Mouse (Mus musculus): ENCODE measurements at regions not wholly inside any gene's neighbourhood (a gene's known extent, or its start where the extent isn't known, plus 50 kb on each side); places are given as distances from the start of the nearest gene placed in this dataset.
A peak's percentile ranks its signal among the peaks of the same experiment; 100 is the strongest.

DNA sequence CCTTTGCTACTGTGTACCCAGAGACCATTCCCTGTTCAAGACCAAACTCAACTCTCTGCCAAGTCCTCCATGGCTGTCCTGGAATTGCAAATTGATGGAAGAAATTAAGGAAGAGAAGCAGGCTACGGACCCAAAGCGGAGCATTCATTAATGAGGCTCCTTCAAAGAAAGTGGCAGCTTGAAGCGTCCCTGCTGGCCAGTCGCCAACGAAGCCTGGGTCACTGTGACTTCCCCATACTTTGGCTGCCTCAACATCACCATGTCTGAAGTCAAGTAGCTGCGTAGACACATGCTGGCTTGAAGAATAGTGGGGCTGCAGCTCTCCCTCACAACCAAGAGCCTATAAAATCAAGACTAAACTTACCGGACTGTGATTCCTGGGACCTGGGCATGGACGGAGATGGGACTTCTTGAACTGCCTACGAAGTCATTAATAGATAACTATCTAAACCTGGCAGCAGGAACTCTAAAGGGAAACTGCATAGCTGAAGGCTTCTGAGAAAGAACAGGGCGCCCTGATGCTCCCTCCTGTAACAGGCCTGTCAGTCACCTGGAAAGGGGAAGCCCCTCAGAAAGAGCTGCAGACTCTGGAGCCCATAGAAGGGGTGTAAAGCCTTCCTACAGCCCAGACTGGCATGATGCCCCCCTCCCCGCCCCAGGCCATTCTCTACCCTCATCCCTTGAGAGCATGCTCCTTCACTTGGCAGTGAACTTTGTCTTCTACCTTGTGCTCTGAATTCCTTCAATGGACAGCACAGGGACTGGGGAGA, 116.0 kb upstream of the Selenok start:
- H3K27ac ChIP-seq (ENCODE audit: low read length): no peak overlapping the region
- ATAC-seq (ENCODE audit: insufficient number of reproducible peaks, insufficient read depth, low FRiP score, low read depth): no peak
- no peaks in the 10 kb centered on the region for H3K9me3 ChIP-seq (ENCODE audit: control insufficient read depth, low read depth, low read length)
- no peaks in the 10 kb centered on the region for H3K4me1 ChIP-seq (ENCODE audit: control insufficient read depth, insufficient read depth, low read length)
- no peak overlapping the region for H3K4me3 ChIP-seq (ENCODE audit: low read depth, low read length)
- no peak overlapping the region for H3K4me2 ChIP-seq (replicated peaks; ENCODE audit: low read depth, low read length)
- 78% methylated on average over 11 of the region's 11 CpGs for WGBS
- H3K27me3 ChIP-seq (ENCODE audit: control insufficient read depth, insufficient read depth, low read length): no peaks in the 10 kb centered on the region; the same call in 1 of the 2 replicates
- no peak overlapping the region for H3K9ac ChIP-seq (replicated peaks; ENCODE audit: low read depth, low read length)
- H3K36me3 ChIP-seq (ENCODE audit: control insufficient read depth, insufficient read depth, low read length): no peaks in the 10 kb centered on the region

DNA sequence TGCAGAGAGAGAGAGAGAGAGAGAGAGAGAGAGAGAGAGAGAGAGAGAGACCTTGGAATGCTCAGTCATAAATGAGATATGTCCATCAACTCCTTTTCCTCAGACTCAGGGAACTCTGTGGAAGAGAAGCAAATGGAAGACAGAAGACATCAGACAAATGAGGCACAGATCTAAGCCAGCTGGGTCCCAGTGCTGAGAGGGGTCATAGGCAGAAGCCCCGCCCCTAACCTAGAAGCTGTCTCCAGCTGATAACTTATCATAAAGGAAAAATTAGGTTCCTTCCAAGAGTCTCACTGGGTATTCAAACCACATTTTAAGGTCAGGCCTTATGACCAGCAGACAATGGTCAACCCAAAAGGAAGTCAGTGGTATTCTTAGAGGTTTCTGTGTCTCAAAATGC, 106.1 kb upstream of the Selenok start:
- Histone ChIP-seq H3K9me3 (ENCODE audit: control insufficient read depth, low read depth, low read length) (no peaks in the 10 kb centered on the region), H3K9ac (replicated peaks; ENCODE audit: low read depth, low read length) (no peak overlapping the region), H3K4me1 (ENCODE audit: control insufficient read depth, insufficient read depth, low read length) (no peaks in the 10 kb centered on the region), H3K4me2 (replicated peaks; ENCODE audit: low read depth, low read length) (no peak overlapping the region), H3K27me3 (ENCODE audit: control insufficient read depth, insufficient read depth, low read length) (0 out of 2 replicates have a peak, but pooled peaks cover 9% of the 10 kb centered on the region), H3K4me3 (ENCODE audit: low read depth, low read length) (no peak overlapping the region), H3K27ac (ENCODE audit: low read length) (no peak overlapping the region), H3K36me3 (ENCODE audit: control insufficient read depth, insufficient read depth, low read length) (no peaks in the 10 kb centered on the region)
- ATAC-seq (ENCODE audit: insufficient number of reproducible peaks, insufficient read depth, low FRiP score, low read depth): no peak
- WGBS: 79% methylated on average over 1 of the region's 1 CpGs

DNA sequence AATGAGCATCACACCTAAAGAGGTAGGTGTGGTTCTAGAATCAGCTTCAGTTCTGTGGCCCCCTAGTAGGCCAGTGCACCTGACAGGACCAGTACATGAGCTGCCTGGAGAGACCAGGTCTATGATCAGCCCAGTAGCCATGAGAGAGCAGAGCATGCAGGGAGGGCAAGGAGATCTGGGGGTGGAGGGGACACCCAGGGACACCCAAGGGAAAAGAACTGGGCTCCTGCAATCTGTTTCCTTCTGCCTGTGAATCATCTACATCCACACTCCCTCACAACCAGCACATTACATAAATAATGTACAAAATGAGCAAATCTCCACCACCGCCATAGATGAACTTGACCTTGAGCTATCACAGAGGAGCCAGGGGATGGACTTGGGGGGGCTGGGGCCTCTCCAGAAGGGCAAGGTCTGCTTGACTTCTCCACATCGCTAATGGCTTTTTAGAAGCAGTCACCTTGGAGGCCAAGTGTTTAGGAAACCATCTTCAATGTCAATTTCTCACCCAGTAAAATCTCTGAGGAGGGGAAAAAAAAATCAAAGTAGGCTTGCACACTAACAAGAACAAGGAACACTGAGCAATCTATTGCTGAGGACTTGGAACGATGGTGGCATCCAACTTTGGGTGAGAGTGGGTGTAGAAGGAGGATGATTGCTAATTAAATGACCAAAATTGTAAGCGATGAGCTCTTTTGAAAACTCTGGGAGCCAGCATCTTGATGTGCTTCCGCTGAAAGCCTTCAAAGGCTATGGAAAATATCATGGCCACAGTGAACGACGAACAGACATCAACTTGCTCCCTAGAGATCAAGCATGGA, 101.4 kb upstream of the Selenok start:
- no peak for ATAC-seq (ENCODE audit: insufficient number of reproducible peaks, insufficient read depth, low FRiP score, low read depth)
- H3K4me3 ChIP-seq (ENCODE audit: low read depth, low read length): no peak overlapping the region
- H3K36me3 ChIP-seq (ENCODE audit: control insufficient read depth, insufficient read depth, low read length): no peaks in the 10 kb centered on the region
- no peak overlapping the region for H3K4me2 ChIP-seq (replicated peaks; ENCODE audit: low read depth, low read length)
- no peaks in the 10 kb centered on the region for H3K4me1 ChIP-seq (ENCODE audit: control insufficient read depth, insufficient read depth, low read length)
- 0 out of 2 replicates have a peak, but pooled peaks cover 6% of the 10 kb centered on the region for H3K27me3 ChIP-seq (ENCODE audit: control insufficient read depth, insufficient read depth, low read length)
- no peak overlapping the region for H3K9ac ChIP-seq (replicated peaks; ENCODE audit: low read depth, low read length)
- no peaks in the 10 kb centered on the region for H3K9me3 ChIP-seq (ENCODE audit: control insufficient read depth, low read depth, low read length)
- 70% methylated on average over 7 of the region's 7 CpGs for WGBS
- H3K27ac ChIP-seq (ENCODE audit: low read length): 0 out of 2 replicates have a peak overlapping the region, but pooled peaks have one; percentile 30

DNA sequence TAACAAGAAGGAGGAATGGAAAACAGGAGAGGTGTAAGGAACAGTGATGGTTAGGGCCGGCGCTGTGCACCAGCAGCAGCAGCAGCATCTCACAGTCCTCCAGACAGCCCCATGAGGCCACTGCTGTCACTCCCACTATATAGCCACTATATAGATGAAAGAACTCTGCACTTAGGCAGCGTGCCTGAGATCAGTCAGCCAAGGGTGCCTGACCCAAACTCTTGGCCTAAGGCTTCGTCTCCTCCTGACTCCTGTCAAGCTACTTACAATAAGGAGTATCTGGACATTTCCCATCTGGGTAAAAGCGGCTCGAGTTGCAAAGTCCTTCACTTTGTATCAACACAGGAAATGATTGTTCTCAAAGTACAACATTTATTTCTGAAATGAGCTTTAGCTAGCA, 100.8 kb upstream of the Selenok start:
- Histone ChIP-seq H3K27me3 (ENCODE audit: control insufficient read depth, insufficient read depth, low read length) (0 out of 2 replicates have a peak, but pooled peaks cover 6% of the 10 kb centered on the region), H3K4me2 (replicated peaks; ENCODE audit: low read depth, low read length) (no peak overlapping the region), H3K4me1 (ENCODE audit: control insufficient read depth, insufficient read depth, low read length) (no peaks in the 10 kb centered on the region), H3K9ac (replicated peaks; ENCODE audit: low read depth, low read length) (no peak overlapping the region), H3K36me3 (ENCODE audit: control insufficient read depth, insufficient read depth, low read length) (no peaks in the 10 kb centered on the region), H3K4me3 (ENCODE audit: low read depth, low read length) (no peak overlapping the region), H3K27ac (ENCODE audit: low read length) (0 out of 2 replicates have a peak overlapping the region, but pooled peaks have one; percentile 30), H3K9me3 (ENCODE audit: control insufficient read depth, low read depth, low read length) (no peaks in the 10 kb centered on the region)
- peak; percentile 87; the same call in 1 of the 2 replicates for ATAC-seq (ENCODE audit: insufficient number of reproducible peaks, insufficient read depth, low FRiP score, low read depth)
- 41% methylated on average over 6 of the region's 6 CpGs for whole genome bisulfite sequencing

DNA sequence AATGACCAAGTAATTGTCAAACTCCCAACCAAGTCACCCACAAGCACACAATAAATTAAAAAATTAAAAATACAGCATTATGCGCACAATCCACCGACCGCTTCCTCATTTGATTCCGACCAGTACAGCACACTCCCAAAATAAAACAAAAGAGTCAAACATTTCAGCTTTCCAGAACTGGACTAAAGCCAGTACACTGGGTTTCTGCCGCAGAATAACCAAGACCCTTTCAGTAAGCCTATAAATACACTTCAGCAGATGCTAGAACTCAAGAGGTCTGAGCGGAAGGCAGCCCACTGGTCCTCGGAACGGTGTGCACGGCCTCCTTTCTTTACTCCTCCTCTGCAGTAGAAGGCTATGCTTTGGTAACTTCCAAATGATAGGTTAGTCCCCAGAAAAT, 98.2 kb upstream of the Selenok start:
- Histone ChIP-seq H3K27me3 (ENCODE audit: control insufficient read depth, insufficient read depth, low read length) (0 out of 2 replicates have a peak, but pooled peaks cover 5% of the 10 kb centered on the region), H3K27ac (ENCODE audit: low read length) (no peak overlapping the region), H3K4me1 (ENCODE audit: control insufficient read depth, insufficient read depth, low read length) (no peaks in the 10 kb centered on the region), H3K9ac (replicated peaks; ENCODE audit: low read depth, low read length) (no peak overlapping the region), H3K36me3 (ENCODE audit: control insufficient read depth, insufficient read depth, low read length) (no peaks in the 10 kb centered on the region), H3K9me3 (ENCODE audit: control insufficient read depth, low read depth, low read length) (no peaks in the 10 kb centered on the region), H3K4me3 (ENCODE audit: low read depth, low read length) (no peak overlapping the region), H3K4me2 (replicated peaks; ENCODE audit: low read depth, low read length) (no peak overlapping the region)
- 55% methylated on average over 9 of the region's 9 CpGs for WGBS
- no peak for ATAC-seq (ENCODE audit: insufficient number of reproducible peaks, insufficient read depth, low FRiP score, low read depth)

DNA sequence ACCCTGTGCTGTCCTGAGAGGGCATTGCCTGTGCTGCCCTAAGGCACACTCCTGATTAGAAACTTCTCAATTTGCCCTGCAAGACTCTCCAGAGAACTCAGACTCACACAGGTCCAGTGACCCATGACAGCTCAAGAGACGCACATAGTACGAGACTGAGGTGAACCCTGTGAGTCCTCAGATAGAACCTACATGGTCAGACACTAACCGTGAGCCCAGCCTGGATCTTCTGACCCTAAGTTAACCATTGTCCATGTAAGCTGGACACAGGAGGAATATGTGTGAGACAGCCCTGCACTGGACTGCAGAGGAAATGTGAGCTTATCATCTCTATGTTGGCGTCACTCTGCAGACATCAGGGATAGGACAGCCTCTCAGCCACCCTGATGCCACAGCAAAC, 91.4 kb upstream of the Selenok start:
- H3K4me2 ChIP-seq (replicated peaks; ENCODE audit: low read depth, low read length): no peak overlapping the region
- no peak overlapping the region for H3K27ac ChIP-seq (ENCODE audit: low read length)
- no peaks in the 10 kb centered on the region for H3K9me3 ChIP-seq (ENCODE audit: control insufficient read depth, low read depth, low read length)
- H3K4me3 ChIP-seq (ENCODE audit: low read depth, low read length): no peak overlapping the region
- H3K9ac ChIP-seq (replicated peaks; ENCODE audit: low read depth, low read length): no peak overlapping the region
- 0 out of 2 replicates have a peak, but pooled peaks cover 2% of the 10 kb centered on the region for H3K4me1 ChIP-seq (ENCODE audit: control insufficient read depth, insufficient read depth, low read length)
- no peak for ATAC-seq (ENCODE audit: insufficient number of reproducible peaks, insufficient read depth, low FRiP score, low read depth)
- no peaks in the 10 kb centered on the region for H3K36me3 ChIP-seq (ENCODE audit: control insufficient read depth, insufficient read depth, low read length)
- WGBS: 88% methylated on average over 4 of the region's 4 CpGs
- no peaks in the 10 kb centered on the region for H3K27me3 ChIP-seq (ENCODE audit: control insufficient read depth, insufficient read depth, low read length)

DNA sequence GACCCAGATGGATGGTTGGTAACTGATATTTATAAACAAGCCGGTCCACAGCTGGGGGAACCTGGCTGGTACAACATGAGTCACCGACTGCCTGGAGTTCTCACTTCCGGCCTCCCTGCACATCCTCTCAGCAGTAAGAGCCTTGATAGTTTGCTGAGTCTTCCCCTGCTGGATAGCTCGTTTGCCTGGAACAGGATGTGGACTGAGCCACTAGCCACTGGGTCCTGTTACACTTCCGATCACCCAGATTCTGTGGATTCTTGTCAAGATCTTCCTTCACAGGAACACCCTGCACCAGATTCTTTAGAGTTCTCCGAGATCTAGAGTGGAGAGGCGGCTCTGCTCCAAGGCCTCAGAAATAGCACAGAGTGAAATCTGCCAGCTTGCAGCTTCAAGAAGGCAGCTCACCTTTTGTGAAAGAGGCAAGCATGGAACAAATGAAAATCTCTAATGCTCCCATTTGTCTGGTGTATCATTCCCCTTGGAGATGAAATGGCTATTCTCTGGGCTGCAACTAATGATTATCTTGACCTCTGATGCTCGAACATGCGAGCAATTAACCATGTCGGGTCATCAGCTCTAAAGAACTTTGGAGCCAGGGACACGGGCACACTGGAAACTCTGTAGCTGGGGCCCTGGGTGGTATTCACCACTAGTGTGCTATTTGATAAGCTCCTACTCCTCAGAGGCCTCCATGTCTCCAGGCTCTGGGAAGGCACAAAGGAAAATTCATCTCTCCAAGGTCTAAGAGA, 90.3 kb upstream of the Selenok start:
- no peak overlapping the region for H3K4me2 ChIP-seq (replicated peaks; ENCODE audit: low read depth, low read length)
- no peaks in the 10 kb centered on the region for H3K27me3 ChIP-seq (ENCODE audit: control insufficient read depth, insufficient read depth, low read length)
- no peak overlapping the region for H3K9ac ChIP-seq (replicated peaks; ENCODE audit: low read depth, low read length)
- H3K4me3 ChIP-seq (ENCODE audit: low read depth, low read length): no peak overlapping the region
- 56% methylated on average over 11 of the region's 11 CpGs for WGBS
- no peaks in the 10 kb centered on the region for H3K36me3 ChIP-seq (ENCODE audit: control insufficient read depth, insufficient read depth, low read length)
- H3K9me3 ChIP-seq (ENCODE audit: control insufficient read depth, low read depth, low read length): no peaks in the 10 kb centered on the region
- 0 out of 2 replicates have a peak, but pooled peaks cover 2% of the 10 kb centered on the region for H3K4me1 ChIP-seq (ENCODE audit: control insufficient read depth, insufficient read depth, low read length)
- no peak for ATAC-seq (ENCODE audit: insufficient number of reproducible peaks, insufficient read depth, low FRiP score, low read depth)
- no peak overlapping the region for H3K27ac ChIP-seq (ENCODE audit: low read length)

DNA sequence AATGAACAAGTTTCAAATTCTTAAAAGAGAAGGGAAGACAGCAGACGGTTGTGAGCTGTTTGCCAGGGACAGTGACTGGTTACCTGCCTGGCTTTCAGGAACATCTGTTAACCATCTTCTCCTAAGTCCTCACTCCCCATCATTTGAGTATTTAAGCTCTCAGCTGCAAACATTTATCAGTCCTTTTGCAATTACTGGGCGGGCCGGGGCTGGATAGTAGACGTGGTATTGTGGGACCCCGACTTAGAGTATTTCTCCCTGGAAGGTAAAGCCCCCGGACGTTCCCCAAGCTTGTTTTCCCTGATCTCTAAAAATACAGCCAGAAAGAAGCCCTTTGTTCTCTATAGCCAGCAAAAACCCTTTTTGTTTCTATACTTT, 89.7 kb upstream of the Selenok start:
- WGBS: 72% methylated on average over 7 of the region's 7 CpGs
- no peaks in the 10 kb centered on the region for H3K27me3 ChIP-seq (ENCODE audit: control insufficient read depth, insufficient read depth, low read length)
- H3K4me2 ChIP-seq (replicated peaks; ENCODE audit: low read depth, low read length): no peak overlapping the region
- no peak for ATAC-seq (ENCODE audit: insufficient number of reproducible peaks, insufficient read depth, low FRiP score, low read depth)
- H3K27ac ChIP-seq (ENCODE audit: low read length): no peak overlapping the region
- no peaks in the 10 kb centered on the region for H3K9me3 ChIP-seq (ENCODE audit: control insufficient read depth, low read depth, low read length)
- no peak overlapping the region for H3K9ac ChIP-seq (replicated peaks; ENCODE audit: low read depth, low read length)
- H3K4me1 ChIP-seq (ENCODE audit: control insufficient read depth, insufficient read depth, low read length): 0 out of 2 replicates have a peak, but pooled peaks cover 2% of the 10 kb centered on the region
- H3K4me3 ChIP-seq (ENCODE audit: low read depth, low read length): no peak overlapping the region
- no peaks in the 10 kb centered on the region for H3K36me3 ChIP-seq (ENCODE audit: control insufficient read depth, insufficient read depth, low read length)

Data from stomach, embryonic 14.5 days (tissue).